Mouse (Mus musculus) midbrain, embryonic 12.5 days (tissue): Measurements from ENCODE around the gene Lilra5. TPM values are rescaled to one million over a fixed set of nuclear protein-coding genes. Genes with fewer than 3 reads are reported as not detected.
"Not testable (repeated sequence)": the region's sequence is repeated elsewhere in the genome, so short reads cannot be mapped to it uniquely, and the experiment has no call there.

Experiments
- ATAC-seq: fragments of 200-750 bp; cut with Nextera tagmentation; 2 replicates; pipeline ENCODE4 v1.8.0; 2017; ENCODE audit warnings: low read depth, moderate TSS enrichment, moderate library complexity; ENCODE audit not compliant: low FRiP score
- H3K27ac ChIP-seq: fragments of 300-500 bp; sonication (generic); replicated peaks from 2 replicates; pipeline ENCODE4 v1.5.1; 2016; ENCODE audit warnings: mild to moderate bottlenecking
- H3K27me3 ChIP-seq: fragments of 300-500 bp; sonication (generic); 2 replicates; pipeline ENCODE4 v1.6.1; 2016; ENCODE audit warnings: mild to moderate bottlenecking
- H3K36me3 ChIP-seq: fragments of 300-500 bp; sonication (generic); 2 replicates; pipeline ENCODE4 v1.6.1; 2016
- H3K4me1 ChIP-seq: fragments of 300-500 bp; sonication (generic); 2 replicates; pipeline ENCODE4 v1.6.1; 2016
- H3K4me2 ChIP-seq: fragments of 300-500 bp; sonication (generic); replicated peaks from 2 replicates; pipeline ENCODE4 v1.6.1; 2016; ENCODE audit warnings: mild to moderate bottlenecking, moderate library complexity
- H3K4me3 ChIP-seq: fragments of 300-500 bp; sonication (generic); 2 replicates; pipeline ENCODE4 v1.5.1; 2016; ENCODE audit warnings: mild to moderate bottlenecking
- H3K9ac ChIP-seq: fragments of 300-500 bp; sonication (generic); replicated peaks from 2 replicates; pipeline ENCODE4 v1.6.1; 2016; ENCODE audit warnings: mild to moderate bottlenecking, moderate library complexity
- H3K9me3 ChIP-seq: fragments of 300-500 bp; sonication (generic); 2 replicates; pipeline ENCODE4 v1.6.1; 2016; ENCODE audit warnings: mild to moderate bottlenecking
- WGBS: fragments of 180-500 bp; shearing (Covaris S2); methylation state at CpG from one replicate; pipeline ENCODE4 v1.1.7; 2016; 5-methylcytosine and 5-hydroxymethylcytosine counted together
- polyA plus RNA-seq: library from polyadenylated mRNA; unstranded; fragments of >200 nt; fragmentation: Nextera tagmentation; extraction: Ambion mirVana; gene quantifications from 2 replicates; pipeline ENCODE4 v1.2.1, GENCODE M21; 2016

The Lilra5 gene
- not detected in 2 replicates for polyA plus RNA-seq

GRCm38 (mm10) chr7:4237454-4237853 is at the start of gene Lilra5:
Gene Lilra5 (plus strand): TSS chr7:4237754.
- Histone ChIP-seq H3K4me2 (no peak within 1 kb of the TSS), H3K4me3 (no peak within 1 kb of the TSS), H3K9me3 (no peaks in the 10 kb centered on the region), H3K9ac (no peak within 1 kb of the TSS), H3K4me1 (no peaks in the 10 kb centered on the region), H3K36me3 (no peaks in the 10 kb centered on the region), H3K27ac (no peak within 1 kb of the TSS), H3K27me3 (no peaks in the 10 kb centered on the region)
- 78% methylated on average over 7 of the region's 7 CpGs for WGBS
- ATAC-seq: no peak

DNA sequence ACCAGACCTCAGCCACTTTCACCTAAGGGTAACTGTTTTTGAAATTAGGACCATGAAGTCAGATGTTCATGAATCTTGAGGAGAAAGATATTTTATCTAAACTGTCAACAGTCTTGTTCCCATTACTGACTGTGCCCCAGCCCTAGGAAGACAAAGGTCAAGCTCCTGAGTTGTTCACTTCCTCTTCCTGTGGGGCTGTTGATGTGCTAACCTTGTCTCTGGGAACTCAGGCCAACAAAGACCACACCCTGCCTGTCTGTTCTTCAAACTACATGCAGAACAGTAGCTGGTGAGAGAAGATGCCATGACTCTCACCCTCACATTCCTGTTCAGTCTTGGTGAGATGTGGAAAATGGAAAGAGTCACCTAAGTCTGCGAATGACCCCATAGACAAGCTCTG is 30.4 kb upstream of the Lilra5 start:
- Histone ChIP-seq H3K4me3 (no peak overlapping the region), H3K4me2 (no peak overlapping the region), H3K36me3 (no peaks in the 10 kb centered on the region), H3K4me1 (no peaks in the 10 kb centered on the region), H3K27ac (no peak overlapping the region), H3K9ac (no peak overlapping the region), H3K9me3 (0 out of 2 replicates have a peak, but pooled peaks cover 3% of the 10 kb centered on the region), H3K27me3 (no peaks in the 10 kb centered on the region)
- ATAC-seq: no peak
- 82% methylated on average over 1 of the region's 1 CpGs for WGBS

DNA sequence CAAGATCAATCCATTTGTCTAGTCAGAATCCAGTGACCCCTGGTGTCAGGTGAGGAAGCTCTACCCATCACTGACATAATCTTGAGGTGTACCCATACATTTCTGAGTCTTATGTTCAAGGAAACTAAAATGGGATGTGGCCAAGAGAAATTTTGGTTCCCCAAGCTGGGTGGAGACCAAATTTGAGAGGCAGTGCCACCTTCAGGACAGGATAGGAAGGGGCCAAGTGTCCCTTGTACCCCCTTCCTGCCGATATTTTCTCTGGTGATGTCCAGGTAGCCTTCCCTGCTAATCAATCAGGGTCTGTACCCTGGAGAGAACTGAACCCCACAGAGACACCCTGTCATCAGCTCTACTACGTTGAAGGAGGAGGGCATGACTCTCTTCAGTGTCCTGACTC is 28.9 kb upstream of the Lilra5 start:
- no peak overlapping the region for H3K4me3 ChIP-seq
- no peak for ATAC-seq

GRCm38 (mm10) chr7:4213436-4213835 is 24.1 kb upstream of the Lilra5 start:
- H3K36me3 ChIP-seq, H3K4me3 ChIP-seq, ATAC-seq, H3K27ac ChIP-seq, H3K4me2 ChIP-seq, H3K9me3 ChIP-seq, H3K27me3 ChIP-seq, H3K4me1 ChIP-seq, H3K9ac ChIP-seq: not testable (repeated sequence)

More for the DNA sequence above, 28.9 kb upstream of the Lilra5 start:
- H3K27ac ChIP-seq: no peak overlapping the region
- no peaks in the 10 kb centered on the region for H3K9me3 ChIP-seq
- H3K27me3 ChIP-seq: no peaks in the 10 kb centered on the region
- H3K4me2 ChIP-seq: no peak overlapping the region
- no peaks in the 10 kb centered on the region for H3K4me1 ChIP-seq
- no peaks in the 10 kb centered on the region for H3K36me3 ChIP-seq
- no peak overlapping the region for H3K9ac ChIP-seq
- WGBS: 52% methylated on average over 2 of the region's 2 CpGs

DNA sequence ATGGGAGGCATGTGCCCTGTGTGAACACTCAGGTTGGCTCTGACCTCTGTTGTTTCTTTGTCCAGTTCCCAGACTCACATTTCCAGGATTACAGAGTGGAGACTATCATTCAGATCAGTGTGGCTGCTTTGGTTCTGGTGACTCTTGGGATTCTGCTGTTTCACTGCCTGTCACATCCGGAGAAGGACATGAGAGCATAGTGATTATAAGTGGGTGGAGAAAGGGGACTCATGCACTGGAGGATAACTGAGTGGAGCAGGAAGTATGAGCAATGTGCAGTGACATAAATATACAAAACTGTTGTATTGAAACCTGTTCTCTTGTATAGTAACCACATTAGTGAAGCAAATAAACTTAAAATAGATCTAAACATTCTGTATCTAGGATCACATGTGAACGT is 22.2 kb upstream of the Lilra5 start:
- no peak overlapping the region for H3K4me2 ChIP-seq
- H3K27ac ChIP-seq: no peak overlapping the region
- H3K4me3 ChIP-seq: no peak overlapping the region
- no peaks in the 10 kb centered on the region for H3K4me1 ChIP-seq
- no peaks in the 10 kb centered on the region for H3K9me3 ChIP-seq
- 73% methylated on average over 2 of the region's 2 CpGs for WGBS
- H3K27me3 ChIP-seq: no peaks in the 10 kb centered on the region
- no peaks in the 10 kb centered on the region for H3K36me3 ChIP-seq
- no peak for ATAC-seq
- H3K9ac ChIP-seq: no peak overlapping the region

GRCm38 (mm10) chr7:4215805-4216204 is 21.7 kb upstream of the Lilra5 start:
- H3K9me3 ChIP-seq: no peaks in the 10 kb centered on the region
- WGBS: 80% methylated on average over 2 of the region's 2 CpGs
- H3K4me1 ChIP-seq: no peaks in the 10 kb centered on the region
- H3K36me3 ChIP-seq: no peaks in the 10 kb centered on the region
- no peak overlapping the region for H3K27ac ChIP-seq
- H3K27me3 ChIP-seq: no peaks in the 10 kb centered on the region
- no peak for ATAC-seq
- H3K9ac ChIP-seq: no peak overlapping the region
- H3K4me3 ChIP-seq: no peak overlapping the region
- no peak overlapping the region for H3K4me2 ChIP-seq

DNA sequence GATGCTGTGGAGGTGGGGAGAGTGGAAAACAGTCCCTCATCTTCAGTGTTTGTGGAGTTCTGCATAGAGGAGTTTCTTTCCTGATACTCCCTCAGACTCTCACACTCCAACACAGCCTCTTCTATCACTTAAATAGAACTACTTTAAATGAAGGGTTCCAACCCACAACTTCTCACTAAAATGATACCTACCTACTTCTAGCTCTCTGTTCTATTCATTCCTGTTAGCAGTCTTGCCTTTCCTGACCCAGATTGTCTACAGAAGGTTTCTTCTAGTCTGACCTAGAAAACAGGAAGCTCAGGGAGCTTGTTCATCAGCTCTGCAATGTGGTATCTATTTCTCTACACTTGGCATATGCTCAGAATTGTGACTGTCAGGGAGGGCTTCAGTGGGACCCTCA is 2.0 kb upstream of the Lilra5 start:
- no peak overlapping the region for H3K4me3 ChIP-seq
- no peak for ATAC-seq
- H3K9me3 ChIP-seq: no peaks in the 10 kb centered on the region
- H3K36me3 ChIP-seq: no peaks in the 10 kb centered on the region
- H3K27ac ChIP-seq: no peak overlapping the region
- H3K27me3 ChIP-seq: no peaks in the 10 kb centered on the region
- H3K4me1 ChIP-seq: no peaks in the 10 kb centered on the region
- no peak overlapping the region for H3K4me2 ChIP-seq
- no peak overlapping the region for H3K9ac ChIP-seq

- no peaks in the 10 kb centered on the region for H3K4me1 ChIP-seq
- H3K4me3 ChIP-seq: no peak overlapping the region
- H3K9ac ChIP-seq: no peak overlapping the region
- 83% methylated on average over 6 of the region's 6 CpGs for WGBS
- H3K27ac ChIP-seq: no peak overlapping the region
- H3K36me3 ChIP-seq: no peaks in the 10 kb centered on the region
- ATAC-seq: no peak
- no peaks in the 10 kb centered on the region for H3K9me3 ChIP-seq
- no peaks in the 10 kb centered on the region for H3K27me3 ChIP-seq
- no peak overlapping the region for H3K4me2 ChIP-seq
Observed at GRCm38 (mm10) chr7:4239038-4239721, 1.6 kb downstream of the Lilra5 start.

GRCm38 (mm10) chr7:4251211-4251610 is 13.7 kb downstream of the Lilra5 start:
- not testable (repeated sequence) for H3K4me1 ChIP-seq, H3K27ac ChIP-seq, ATAC-seq, H3K4me3 ChIP-seq, H3K9ac ChIP-seq, H3K4me2 ChIP-seq, H3K27me3 ChIP-seq, H3K36me3 ChIP-seq, H3K9me3 ChIP-seq
- 69% methylated on average over 1 of the region's 1 CpGs for WGBS

GRCm38 (mm10) chr7:4256060-4256459 is 18.5 kb downstream of the Lilra5 start:
- no CpG with 5 or more reads among the region's 1 CpGs for WGBS
- not testable (repeated sequence) for H3K9ac ChIP-seq, H3K4me1 ChIP-seq, H3K9me3 ChIP-seq, H3K27ac ChIP-seq, H3K27me3 ChIP-seq, H3K4me3 ChIP-seq, ATAC-seq, H3K36me3 ChIP-seq, H3K4me2 ChIP-seq

DNA sequence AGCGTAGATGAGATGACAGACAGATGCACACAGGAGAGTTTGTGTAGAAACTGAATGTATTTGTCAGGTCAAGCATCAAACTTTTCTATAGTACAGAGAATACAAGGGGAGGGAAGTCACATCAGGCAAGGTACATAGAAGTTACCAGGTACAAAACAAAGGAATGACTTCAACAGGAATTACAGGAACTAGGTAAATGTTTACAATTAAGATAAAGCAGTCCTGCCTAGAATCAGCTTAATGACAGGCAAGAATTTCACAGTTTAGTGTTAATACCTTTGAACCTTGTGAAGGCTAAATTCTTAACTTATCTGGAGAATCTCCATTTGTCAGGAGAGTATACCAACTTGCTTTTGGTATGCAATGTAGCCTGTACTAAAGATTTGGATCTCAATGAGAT is 23.0 kb downstream of the Lilra5 start:
- WGBS: 93% methylated on average over 1 of the region's 1 CpGs

DNA sequence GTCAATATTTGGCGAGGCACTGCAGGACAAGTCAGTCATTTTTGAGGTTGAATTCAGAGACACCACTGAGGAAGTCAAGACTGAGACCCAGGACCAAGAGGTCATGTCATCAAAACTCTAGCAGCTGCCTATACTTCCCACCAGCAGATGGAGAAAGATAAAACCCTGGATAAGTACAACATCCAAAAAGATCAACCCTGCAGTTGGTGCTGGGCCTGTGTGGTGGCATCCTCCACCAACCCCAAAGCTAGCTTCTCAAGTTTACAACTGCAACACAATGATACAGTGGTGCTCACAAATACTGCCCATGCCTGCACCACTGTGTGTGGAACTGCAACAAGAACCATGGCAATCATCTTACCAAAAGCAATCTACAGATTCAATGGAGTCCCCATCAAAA is 34.6 kb downstream of the Lilra5 start:
- H3K9me3 ChIP-seq, H3K4me3 ChIP-seq, H3K36me3 ChIP-seq, H3K27ac ChIP-seq, ATAC-seq, H3K9ac ChIP-seq, H3K27me3 ChIP-seq, H3K4me2 ChIP-seq, H3K4me1 ChIP-seq: not testable (repeated sequence)
- WGBS: 79% methylated on average over 1 of the region's 1 CpGs

More for the DNA sequence above, 23.0 kb downstream of the Lilra5 start:
- not testable (repeated sequence) for H3K36me3 ChIP-seq, ATAC-seq, H3K27me3 ChIP-seq, H3K27ac ChIP-seq, H3K9ac ChIP-seq, H3K4me3 ChIP-seq, H3K4me2 ChIP-seq, H3K9me3 ChIP-seq, H3K4me1 ChIP-seq

DNA sequence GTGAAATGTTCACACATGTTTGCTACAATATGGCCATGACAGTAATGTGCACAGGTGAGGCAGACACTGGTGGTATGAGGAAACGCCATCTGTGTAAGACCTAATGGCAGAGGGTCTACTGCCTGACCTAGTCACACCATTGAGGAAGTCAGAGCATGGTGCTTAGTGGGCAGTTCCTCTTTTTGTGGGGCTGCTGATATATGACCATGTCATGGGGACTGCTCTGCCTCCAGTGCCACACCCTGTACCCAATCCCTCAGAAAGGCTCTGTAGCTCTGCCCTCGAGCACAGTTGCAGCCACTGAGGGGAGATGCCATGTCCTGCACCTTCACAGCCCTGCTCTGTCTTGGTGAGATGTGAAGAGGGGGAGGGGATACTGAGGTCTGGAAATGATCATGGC is 36.3 kb downstream of the Lilra5 start:
- H3K4me3 ChIP-seq, H3K27me3 ChIP-seq, H3K4me1 ChIP-seq, ATAC-seq, H3K27ac ChIP-seq, H3K36me3 ChIP-seq, H3K9me3 ChIP-seq, H3K4me2 ChIP-seq, H3K9ac ChIP-seq: not testable (repeated sequence)
- WGBS: 61% methylated on average over 2 of the region's 2 CpGs
